Mouse (Mus musculus) forebrain, postnatal 0 days (tissue): ENCODE measurements around the gene Anp32e. TPM values are rescaled to one million over a fixed set of nuclear protein-coding genes. Genes with fewer than 3 reads are reported as not detected.
"Not testable (repeated sequence)": the region's sequence is repeated elsewhere in the genome, so short reads cannot be mapped to it uniquely, and the experiment has no call there.

ENCODE experiments used
- ATAC-seq: fragments of 200-750 bp; cut with Nextera tagmentation; 2 replicates; pipeline ENCODE4 v1.8.0; 2017; ENCODE audit warnings: mild to moderate bottlenecking, moderate library complexity
- DNase-seq: peaks from one replicate; pipeline ENCODE4 v3.0.0-alpha.2; 2015
- H3K27ac ChIP-seq: fragments of 300-500 bp; sonication (generic); 2 replicates; pipeline ENCODE4 v1.5.1; 2014; ENCODE audit warnings: low read depth, mild to moderate bottlenecking, antibody characterized with exemption, low read length, moderate library complexity, mixed read lengths
- H3K27me3 ChIP-seq: fragments of 300-500 bp; sonication (generic); 2 replicates; pipeline ENCODE4 v1.6.1; 2014; ENCODE audit warnings: mild to moderate bottlenecking, low read length, mixed read lengths; ENCODE audit not compliant: insufficient read depth
- H3K36me3 ChIP-seq: fragments of 300-500 bp; sonication (generic); 2 replicates; pipeline ENCODE4 v1.6.1; 2014; ENCODE audit warnings: mild to moderate bottlenecking, moderate library complexity; ENCODE audit not compliant: insufficient read depth
- H3K4me1 ChIP-seq: fragments of 300-500 bp; sonication (generic); 2 replicates; pipeline ENCODE4 v1.6.1; 2014; ENCODE audit warnings: antibody characterized with exemption; ENCODE audit not compliant: insufficient read depth
- H3K4me2 ChIP-seq: fragments of 300-500 bp; sonication (generic); 2 replicates; pipeline ENCODE4 v1.6.1; 2014; ENCODE audit warnings: low read depth, mild to moderate bottlenecking, moderate library complexity
- H3K4me3 ChIP-seq: fragments of 300-500 bp; sonication (generic); 2 replicates; pipeline ENCODE4 v1.5.1; 2014; ENCODE audit warnings: low read depth, low read length, mixed read lengths
- H3K9ac ChIP-seq: fragments of 300-500 bp; sonication (generic); 2 replicates; pipeline ENCODE4 v1.6.1; 2014; ENCODE audit warnings: mild to moderate bottlenecking
- H3K9me3 ChIP-seq: fragments of 300-500 bp; sonication (generic); 2 replicates; pipeline ENCODE4 v1.6.1; 2016; ENCODE audit warnings: low read length
- CTCF ChIP-seq: sonication (generic); IDR thresholded peaks from 2 replicates; pipeline ENCODE4 v1.5.1; 2016; ENCODE audit warnings: antibody characterized with exemption, control low read depth, low read depth
- WGBS: fragments of 180-500 bp; shearing (Covaris S2); extraction: QIAGEN DNeasy Blood & Tissue Kit; methylation state at CpG from one replicate; pipeline ENCODE4 v1.1.7; 2014; 5-methylcytosine and 5-hydroxymethylcytosine counted together
- polyA plus RNA-seq: library from polyadenylated mRNA; unstranded; fragments of >200 nt; fragmentation: Nextera tagmentation; extraction: Ambion mirVana; gene quantifications from 2 replicates; pipeline ENCODE4 v1.2.1, GENCODE M21; 2015
- total RNA-seq: library from RNA; depleted of rRNA; stranded (reverse); fragments of >200 nt; gene quantifications from 2 replicates; pipeline ENCODE4 v1.2.3, GENCODE M21; 2014

The Anp32e gene
- total and polyA plus RNA-seq, 2 experiments from 2014 or later: 34.4 to 109 TPM

DNA sequence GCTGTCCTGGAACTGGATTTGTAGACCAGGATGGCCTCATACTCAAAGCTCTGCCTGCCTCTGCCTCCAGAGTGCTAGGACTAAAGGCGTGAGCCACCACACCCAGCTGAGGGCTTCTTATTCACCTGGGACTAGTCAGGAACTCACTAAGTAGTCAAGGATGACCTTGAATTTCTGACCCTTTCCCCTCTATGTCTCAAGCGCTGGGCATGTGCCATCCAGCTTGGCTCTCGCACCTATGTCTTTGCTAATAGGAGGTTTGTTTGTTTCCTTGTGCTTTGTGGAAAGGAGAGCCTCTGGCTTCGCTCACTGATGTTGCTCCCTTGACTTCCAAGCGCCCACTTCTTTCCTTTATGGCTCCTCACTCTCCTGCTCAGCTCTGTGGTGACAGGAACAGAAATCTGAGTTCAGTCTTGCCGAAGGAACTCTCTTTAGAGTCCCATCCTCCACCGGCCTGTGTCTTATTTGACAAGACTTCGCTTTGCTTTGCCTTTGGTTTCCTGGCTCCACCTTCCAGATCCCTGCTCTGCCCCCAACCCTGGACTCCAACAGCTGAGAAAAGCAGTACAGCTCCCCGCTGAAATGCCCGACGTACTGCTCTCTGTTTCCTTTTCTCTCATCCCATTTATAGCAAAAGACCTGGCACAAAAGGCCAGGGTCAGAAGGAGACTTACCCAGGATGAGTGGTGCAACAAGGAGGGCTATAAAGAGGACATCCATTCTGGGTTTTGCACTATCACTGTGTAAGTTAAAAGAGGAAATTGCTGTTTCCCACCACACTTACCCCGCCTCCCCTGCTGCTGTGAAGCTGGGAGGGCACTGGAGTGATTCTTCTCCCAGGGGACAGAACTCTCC, 37.6 kb upstream of the Anp32e start, which contains the start of gene BC028528:
BC028528 (minus strand) TSS at position 795 of the 855 bp plus-strand sequence.
- no peaks in the 10 kb centered on the region for H3K36me3 ChIP-seq
- DNase-seq (no peak), ATAC-seq (no peak)
- H3K27me3 ChIP-seq: no peaks in the 10 kb centered on the region
- 31% methylated on average over 12 of the region's 12 CpGs for WGBS
- peaks cover 8% of the 10 kb centered on the region for H3K4me1 ChIP-seq
- no peaks in the 10 kb centered on the region for H3K9me3 ChIP-seq
- no peak within 1 kb of the TSS for H3K9ac ChIP-seq
- H3K27ac ChIP-seq: peak within 1 kb of the TSS; percentile 45; the same call in 1 of the 2 replicates
- TF ChIP-seq CTCF: no peak
- no peak within 1 kb of the TSS for H3K4me3 ChIP-seq
- H3K4me2 ChIP-seq: no peak within 1 kb of the TSS

DNA sequence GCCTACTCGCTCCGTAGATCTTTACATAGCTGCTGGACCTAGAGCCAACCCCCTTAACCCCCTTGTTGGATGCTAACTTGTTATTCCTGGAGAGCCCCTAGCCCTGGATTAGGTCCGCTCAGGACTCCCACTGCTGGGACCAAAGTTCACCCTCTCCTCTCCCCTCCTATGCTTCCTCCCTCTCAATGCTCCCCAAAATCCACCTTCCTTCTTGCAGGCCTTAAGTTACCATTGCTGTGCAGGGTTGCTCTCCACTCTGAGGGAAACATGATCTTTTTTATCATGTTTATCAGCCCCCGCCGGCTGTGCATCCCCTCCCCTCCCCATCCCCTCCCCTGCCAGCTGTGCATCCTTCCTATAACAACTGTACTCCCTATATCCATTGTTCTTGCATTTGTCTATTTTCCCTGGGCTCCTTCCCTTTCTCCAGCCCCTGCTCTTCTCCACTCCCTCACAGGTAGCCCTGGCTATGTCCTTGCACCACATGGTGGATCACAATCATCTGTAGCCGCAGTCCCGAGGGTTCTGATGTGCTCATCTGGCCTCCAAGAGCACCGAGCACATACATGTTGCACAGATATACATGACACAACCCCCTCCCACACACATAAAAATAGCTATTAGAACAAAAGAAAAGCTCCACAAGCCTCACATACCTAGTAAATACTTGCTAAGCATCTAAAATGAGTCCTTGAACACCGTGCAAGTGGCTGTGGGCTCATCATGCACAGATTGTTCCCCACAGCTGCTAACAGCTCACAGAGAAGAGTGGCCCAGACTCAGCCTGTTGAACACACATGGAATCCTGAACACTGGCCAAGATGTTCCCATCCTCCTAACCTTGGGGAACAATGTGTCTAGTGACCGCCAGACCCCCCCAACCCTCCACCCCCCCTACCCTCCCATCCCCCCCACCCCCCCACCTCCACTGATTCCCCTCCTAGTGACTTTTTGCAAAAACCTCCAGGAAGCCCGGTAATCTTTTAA, 36.7 kb upstream of the Anp32e start:
- H3K9ac ChIP-seq: no peak overlapping the region
- H3K27ac ChIP-seq: peak overlapping the region; percentile 45; the same call in 1 of the 2 replicates
- 46% methylated on average over 11 of the region's 11 CpGs for WGBS

DNA sequence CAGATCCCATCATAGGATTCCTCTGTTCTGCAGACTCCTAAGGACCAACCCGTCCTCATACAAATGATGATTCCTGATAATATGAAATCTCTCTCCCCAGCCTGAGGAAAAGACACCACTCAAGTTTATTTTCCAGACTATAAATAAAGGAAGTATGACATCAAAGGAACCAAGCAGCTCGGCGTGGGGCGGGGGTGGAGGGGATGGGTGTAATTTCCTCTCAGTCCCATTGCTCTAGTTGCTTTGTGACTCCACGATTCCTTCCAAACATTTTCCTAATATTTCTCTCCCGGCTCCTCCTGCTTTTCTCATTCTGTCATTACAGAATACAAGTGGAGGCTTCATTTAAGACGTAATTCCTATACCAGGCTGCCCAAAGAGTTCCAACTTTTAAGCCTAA, 35.9 kb upstream of the Anp32e start:
- ATAC-seq: no peak
- Histone ChIP-seq H3K4me1 (peaks cover 8% of the 10 kb centered on the region), H3K27me3 (no peaks in the 10 kb centered on the region), H3K4me3 (peak overlapping the region; percentile 58), H3K4me2 (peak overlapping the region; percentile 57), H3K27ac (peak overlapping the region; percentile 51), H3K36me3 (0 out of 2 replicates have a peak, but pooled peaks cover 3% of the 10 kb centered on the region), H3K9ac (peak overlapping the region; percentile 43), H3K9me3 (no peaks in the 10 kb centered on the region)
- no peak for DNase-seq
- WGBS: 26% methylated on average over 7 of the region's 7 CpGs
- TF ChIP-seq CTCF: no peak

More for the DNA sequence above, 36.7 kb upstream of the Anp32e start:
- no peak for ATAC-seq
- H3K4me3 ChIP-seq: no peak overlapping the region
- no peak for DNase-seq
- TF ChIP-seq CTCF: no peak
- H3K4me1 ChIP-seq: peaks cover 8% of the 10 kb centered on the region
- no peaks in the 10 kb centered on the region for H3K27me3 ChIP-seq
- H3K36me3 ChIP-seq: 0 out of 2 replicates have a peak, but pooled peaks cover under 1% of the 10 kb centered on the region
- peak overlapping the region; percentile 57; the same call in 1 of the 2 replicates for H3K4me2 ChIP-seq
- H3K9me3 ChIP-seq: no peaks in the 10 kb centered on the region

DNA sequence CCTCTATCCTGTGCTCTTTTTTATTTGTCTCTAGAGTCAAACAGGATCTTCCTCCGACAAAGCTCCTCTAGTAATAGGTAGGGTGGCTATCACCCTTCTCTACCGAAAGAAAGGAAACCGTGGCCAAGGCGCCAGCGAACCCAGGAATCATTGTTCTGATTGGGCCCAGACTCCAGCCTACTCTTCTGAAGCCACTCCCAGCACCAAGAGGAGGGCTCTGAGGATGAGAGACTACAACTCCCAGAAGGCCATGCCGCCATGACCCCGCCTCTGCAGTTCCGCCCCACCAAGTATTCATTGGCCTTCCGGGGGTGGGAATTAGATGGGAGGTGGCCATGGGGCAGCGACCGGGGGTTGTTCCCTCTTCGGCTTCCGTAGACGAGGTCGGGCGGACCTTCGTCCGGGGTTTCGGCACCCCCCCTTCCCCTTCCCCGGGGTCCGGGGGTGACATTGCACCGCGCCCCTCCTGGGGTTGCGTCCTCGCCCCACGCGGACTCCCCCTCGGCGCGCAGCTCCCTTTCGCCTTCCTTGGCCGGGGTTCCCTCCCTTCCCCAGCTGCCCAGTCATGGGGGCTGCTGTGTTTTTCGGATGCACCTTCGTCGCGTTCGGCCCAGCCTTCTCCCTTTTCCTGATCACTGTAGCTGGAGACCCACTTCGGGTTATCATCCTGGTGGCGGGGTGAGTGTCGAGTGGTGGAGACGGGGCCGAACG, 35.3 kb upstream of the Anp32e start, which contains the start of gene Aph1a:
Aph1a (plus strand) TSS at position 364 of the 711 bp plus-strand sequence.
- Histone ChIP-seq H3K27ac (peak within 1 kb of the TSS; percentile 52), H3K4me3 (peak within 1 kb of the TSS; percentile 58), H3K9ac (peak within 1 kb of the TSS; percentile 73), H3K4me2 (peak within 1 kb of the TSS; percentile 78)
- H3K9me3 ChIP-seq, H3K4me1 ChIP-seq, H3K27me3 ChIP-seq, H3K36me3 ChIP-seq: not testable (repeated sequence)
- ATAC-seq: peak; percentile 100
- WGBS: under 1% methylated on average over 25 of the region's 43 CpGs
- DNase-seq: peak; percentile 95

DNA sequence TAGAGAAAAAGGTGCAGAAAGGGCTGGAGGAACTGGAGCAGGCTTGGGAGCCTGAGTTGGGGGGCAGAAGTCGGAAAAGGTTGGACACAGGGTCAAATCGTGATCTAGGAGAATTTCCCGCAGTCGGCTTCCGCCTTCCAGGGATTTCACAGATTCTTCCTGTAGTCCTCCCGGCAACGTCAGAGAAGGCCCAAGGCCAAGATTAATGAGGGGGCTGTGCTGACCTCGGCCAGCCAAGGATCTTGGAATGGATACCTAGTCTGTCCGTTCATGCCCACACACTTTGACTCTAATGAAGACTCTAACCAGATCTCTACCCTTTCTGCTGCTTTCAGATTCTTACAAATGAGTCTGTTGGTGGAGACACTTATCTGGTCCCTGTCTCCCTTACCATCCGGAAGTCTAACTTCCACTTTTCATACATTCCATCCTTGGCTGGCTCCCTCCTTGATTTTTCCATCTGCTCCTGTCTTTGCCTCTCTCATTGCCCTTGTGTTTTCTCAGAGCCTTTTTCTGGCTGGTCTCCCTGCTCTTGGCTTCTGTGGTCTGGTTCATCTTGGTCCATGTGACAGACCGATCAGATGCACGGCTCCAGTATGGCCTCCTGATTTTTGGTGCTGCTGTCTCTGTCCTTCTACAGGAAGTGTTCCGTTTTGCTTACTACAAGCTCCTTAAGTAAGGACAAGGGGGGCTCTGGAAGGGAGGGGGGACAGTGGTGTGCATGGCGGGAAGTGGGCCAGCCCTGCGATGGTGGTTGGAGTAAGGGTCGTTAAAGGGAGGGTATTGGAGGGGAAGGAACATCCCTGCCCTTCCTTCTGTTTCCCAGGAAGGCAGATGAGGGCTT, 34.5 kb upstream of the Anp32e start:
- TF ChIP-seq CTCF: no peak
- 0 out of 2 replicates have a peak, but pooled peaks cover 3% of the 10 kb centered on the region for H3K36me3 ChIP-seq
- H3K9me3 ChIP-seq: no peaks in the 10 kb centered on the region
- peak overlapping the region; percentile 73 for H3K9ac ChIP-seq
- 16% methylated on average over 16 of the region's 16 CpGs for WGBS
- peak; percentile 1; the same call in 1 of the 2 replicates for ATAC-seq
- peak overlapping the region; percentile 78 for H3K4me2 ChIP-seq
- peak overlapping the region; percentile 52; the same call in 1 of the 2 replicates for H3K27ac ChIP-seq
- peaks cover 8% of the 10 kb centered on the region for H3K4me1 ChIP-seq
- H3K4me3 ChIP-seq: peak overlapping the region; percentile 58
- H3K27me3 ChIP-seq: no peaks in the 10 kb centered on the region
- peak; percentile 45 for DNase-seq

DNA sequence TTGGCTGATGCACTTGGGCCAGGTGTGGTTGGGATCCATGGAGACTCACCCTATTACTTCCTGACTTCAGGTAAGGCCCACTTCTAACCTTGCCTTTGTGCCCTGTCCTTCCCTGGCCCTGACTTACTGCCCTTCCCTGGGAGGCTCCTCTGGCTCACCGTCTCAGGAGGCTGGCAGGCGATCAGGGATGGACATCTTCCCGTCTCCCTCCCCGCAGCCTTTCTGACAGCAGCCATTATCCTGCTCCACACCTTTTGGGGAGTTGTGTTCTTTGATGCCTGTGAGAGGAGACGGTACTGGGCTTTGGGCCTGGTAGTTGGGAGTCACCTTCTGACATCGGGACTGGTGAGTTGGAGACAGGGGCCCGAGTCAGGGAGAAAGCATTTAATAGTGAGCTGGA, 33.5 kb upstream of the Anp32e start:
- H3K9ac ChIP-seq, ATAC-seq, H3K36me3 ChIP-seq, H3K9me3 ChIP-seq, H3K4me1 ChIP-seq, H3K4me2 ChIP-seq, H3K4me3 ChIP-seq, H3K27me3 ChIP-seq, H3K27ac ChIP-seq, DNase-seq: not testable (repeated sequence)
- WGBS: 86% methylated on average over 7 of the region's 7 CpGs
